Mouse (Mus musculus) lung, postnatal 4 days (tissue): Measurements from ENCODE around the gene Add2.
A peak's percentile ranks its signal among the peaks of the same experiment; 100 is the strongest.
"Not testable (repeated sequence)": the region's sequence is repeated elsewhere in the genome, so short reads cannot be mapped to it uniquely, and the experiment has no call there.

ENCODE experiments used
- DNase-seq, 2 experiments: peaks; one replicate each; pipeline ENCODE4 v3.0.0; 2021

Add2 gene

DNA sequence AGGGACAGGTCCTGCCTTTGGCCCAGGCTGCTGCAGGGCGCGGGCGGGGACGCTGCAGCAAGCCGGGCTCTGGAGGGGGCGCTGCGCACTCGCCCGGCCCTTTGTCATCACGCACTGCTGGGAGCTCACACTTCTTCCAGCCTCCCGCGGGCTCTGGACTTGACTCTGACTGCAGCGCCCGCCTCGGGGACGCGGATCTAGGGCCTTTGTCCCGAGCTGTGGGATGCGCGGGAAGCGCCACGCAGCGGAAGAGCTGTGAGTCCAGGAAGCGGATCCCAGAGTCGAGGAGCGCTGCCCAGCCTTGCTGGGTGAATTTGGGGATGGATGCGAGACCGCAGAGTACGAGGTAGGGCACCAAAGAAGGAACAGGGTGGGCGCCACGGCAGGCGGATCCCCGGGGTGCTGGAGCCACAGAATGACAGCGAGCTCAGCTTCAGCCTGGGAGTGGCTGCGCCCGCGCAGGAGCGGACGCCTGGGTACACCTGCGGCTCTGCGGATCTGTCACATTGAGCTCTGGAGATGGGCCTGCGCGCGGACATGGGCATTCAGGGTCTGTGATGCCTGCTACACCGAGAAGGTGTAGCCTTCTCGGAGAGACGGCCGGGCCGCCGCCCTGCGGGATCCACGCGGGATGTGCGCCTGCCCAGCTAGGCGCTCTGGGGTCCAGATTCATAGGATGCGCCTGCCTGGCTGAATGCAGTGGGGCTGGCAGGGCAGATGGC, at the start of gene Add2:
Add2 (plus strand) TSS at position 81 of the 722 bp plus-strand sequence.
- peak; percentile 16 to 28 for DNase-seq

DNA sequence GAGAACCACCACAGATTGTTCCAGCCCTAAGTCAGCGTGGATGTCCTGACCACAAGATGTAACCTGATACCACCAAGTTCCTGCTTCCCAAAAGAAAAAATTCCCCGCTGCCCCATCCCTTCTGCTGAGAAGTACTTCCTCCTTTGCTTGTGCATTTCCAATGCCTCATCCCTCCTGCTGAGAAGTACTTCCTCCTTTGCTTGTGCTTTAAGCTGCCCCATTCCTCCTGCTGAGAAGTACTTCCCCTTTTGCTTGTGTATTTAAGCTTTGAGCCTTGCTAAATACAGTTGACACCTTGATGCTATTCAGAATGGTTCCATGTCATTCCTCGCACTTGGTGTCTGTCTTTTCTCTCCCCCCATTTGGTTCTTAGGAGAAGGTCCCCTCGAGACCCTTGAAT, 49.7 kb upstream of the Add2 start:
- DNase-seq: not testable (repeated sequence)

DNA sequence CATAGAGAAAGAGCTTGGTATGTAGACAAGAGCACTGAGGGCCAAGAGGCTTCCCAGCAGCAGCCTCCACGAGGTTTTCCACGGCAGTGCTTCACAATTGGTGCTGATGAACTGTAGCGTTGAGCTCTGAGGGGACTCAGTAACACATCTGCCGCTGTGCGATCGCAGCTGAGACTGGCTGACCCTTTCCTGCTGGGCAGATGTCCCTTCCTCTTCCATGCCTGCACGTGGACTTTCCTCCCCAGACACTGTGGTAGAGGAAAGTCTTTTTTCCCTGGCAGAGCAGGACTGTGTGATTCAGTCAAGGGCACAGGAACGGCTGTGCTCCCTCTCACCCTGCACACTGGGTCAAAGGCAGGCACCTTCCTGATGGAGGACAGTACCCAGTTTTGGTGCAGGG, 44.1 kb upstream of the Add2 start:
- no peak for DNase-seq

DNA sequence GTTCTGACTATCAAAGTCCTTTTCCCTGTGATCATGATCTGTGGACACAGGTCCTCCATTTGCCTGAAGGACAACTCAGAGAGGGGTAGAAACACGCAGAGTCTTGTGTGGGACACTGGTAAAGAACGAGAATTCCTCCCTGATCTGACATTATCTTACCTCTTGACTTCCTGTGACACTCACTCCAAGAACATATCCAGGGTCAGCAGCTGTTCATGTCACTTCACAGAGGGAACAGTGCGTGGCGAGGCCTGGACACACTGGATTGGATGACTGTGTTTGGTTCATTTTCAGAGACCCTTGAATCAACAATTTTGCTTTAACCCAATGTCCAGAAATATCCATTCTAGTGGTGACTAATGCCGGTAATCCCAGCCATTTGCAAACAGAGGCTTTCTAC, 38.9 kb upstream of the Add2 start:
- DNase-seq: not testable (repeated sequence)

DNA sequence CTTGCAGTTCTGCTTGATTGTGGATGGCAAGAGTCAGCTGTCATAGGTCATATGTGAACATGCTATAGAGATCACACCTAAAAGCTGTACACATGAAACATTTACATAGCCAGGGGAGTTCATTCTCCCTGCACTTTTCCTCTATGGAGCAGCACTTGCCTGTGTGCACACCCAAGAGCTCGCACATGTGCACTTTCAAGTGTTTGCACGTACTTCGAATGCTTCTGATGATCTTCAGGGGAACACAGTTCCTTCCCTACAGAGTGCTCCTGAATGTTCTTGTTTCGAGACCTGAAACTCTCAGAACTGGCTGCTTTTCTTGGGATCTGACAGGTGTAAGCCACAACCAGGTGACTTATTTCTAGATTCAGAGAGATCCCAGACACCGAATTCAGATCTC, 37.7 kb upstream of the Add2 start:
- DNase-seq: not testable (repeated sequence)

DNA sequence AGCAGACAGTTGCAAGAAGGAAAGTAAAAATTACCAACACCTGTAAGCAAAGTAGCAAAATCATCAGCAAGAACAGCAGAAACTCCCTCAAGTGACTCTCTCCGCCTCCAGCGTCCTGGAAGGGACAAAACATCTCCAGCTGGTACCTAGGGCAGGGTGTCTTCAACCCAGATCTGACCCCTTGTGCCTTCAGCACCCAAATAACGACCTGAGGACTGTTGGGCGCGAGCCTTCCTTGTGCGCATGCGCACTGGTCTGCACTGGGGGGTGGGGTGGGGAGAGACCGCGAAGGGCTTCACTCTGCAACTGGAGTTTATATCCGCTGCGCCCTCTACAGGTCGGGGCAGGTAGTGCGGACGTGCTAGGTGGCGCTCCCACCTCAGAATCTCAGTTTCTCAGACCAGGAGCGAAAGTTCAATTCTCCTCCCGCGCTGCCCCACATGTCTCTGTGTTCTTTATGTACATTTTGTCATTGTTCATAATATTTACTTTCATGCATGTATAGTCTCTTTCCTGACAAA, 25.0 kb upstream of the Add2 start:
- peak; percentile 29 to 36 for DNase-seq

DNA sequence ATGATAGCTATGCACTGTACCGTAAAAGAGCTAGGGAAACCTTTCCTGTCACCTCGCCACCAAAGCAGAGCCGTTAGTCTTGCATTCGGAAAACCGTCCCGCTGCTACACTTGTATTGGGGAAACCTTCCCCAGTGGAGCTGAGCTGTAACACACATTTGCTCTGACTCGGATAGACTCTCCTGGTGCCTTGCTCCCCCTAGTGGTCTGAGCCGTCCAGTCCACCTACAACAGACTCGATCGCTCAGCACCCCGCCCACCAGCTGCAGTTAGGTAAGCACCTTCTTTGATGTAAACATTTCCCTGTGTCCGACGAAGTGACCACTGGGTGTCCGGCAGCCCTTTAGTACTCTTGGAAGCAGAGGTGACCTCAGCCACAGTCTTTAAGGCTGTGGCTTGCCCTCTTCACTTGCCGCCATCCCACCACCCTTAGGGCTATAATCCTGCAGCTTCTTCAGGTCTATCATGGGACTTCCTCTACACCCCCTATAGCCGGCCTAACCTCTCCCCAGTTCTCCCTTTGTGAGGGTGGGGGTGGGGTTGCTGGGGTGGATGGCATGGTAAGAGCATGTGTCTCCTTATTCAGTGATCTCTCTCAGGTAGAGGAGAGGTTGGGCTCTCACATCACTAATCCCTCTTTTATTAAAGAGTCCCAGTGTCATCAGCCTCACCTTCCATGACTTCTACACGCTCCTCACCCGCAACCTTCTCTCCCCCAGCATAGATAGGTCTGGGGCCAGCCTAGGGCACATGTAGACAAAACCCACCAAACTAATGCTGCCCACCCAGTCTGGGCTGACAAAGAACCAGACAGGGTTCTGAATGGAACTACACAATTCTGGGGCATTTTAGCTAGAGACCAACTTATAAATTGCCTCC, 24.0 kb upstream of the Add2 start:
- peak; percentile 66 to 81 for DNase-seq

DNA sequence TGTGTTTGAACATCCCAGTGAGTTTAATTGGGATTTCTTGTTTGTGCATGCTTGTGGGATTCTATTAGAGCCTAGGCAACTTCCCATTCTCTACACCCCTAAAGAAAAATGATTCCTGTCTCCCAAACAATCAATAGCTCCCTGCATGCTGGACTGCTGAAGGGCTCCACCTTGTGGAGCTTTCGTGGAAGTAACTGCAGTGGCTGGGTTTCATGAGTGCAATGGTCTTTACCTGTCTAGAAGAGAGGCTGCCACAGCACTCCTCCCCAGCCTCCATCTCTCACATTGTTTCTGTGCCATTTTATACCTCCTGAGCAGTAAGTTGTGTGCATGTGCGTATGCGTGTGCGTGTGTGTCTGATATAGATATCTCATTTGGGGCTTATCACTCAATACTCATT, 18.5 kb upstream of the Add2 start:
- DNase-seq: peak; percentile 49 to 69

DNA sequence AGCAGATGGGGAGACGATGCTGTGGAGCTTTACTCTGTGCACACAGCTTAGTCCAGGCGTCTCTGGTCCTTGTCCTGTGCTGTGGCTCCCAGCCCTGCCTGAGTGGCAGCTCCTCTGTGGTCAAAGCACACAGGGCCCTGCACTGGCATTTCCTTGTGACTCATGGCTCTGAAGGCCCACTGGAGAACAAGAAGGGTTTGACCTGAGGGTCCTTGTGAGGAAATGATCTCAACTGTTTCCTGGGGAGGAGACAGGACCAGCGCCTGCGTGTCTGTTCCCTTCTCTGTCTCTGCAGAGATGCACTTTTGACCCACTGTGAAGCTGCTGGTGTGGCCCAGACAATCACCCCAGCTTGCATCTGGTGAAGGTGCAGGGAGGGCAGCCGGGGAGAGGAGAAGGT, 13.7 kb upstream of the Add2 start:
- peak; percentile 28 to 53 for DNase-seq

DNA sequence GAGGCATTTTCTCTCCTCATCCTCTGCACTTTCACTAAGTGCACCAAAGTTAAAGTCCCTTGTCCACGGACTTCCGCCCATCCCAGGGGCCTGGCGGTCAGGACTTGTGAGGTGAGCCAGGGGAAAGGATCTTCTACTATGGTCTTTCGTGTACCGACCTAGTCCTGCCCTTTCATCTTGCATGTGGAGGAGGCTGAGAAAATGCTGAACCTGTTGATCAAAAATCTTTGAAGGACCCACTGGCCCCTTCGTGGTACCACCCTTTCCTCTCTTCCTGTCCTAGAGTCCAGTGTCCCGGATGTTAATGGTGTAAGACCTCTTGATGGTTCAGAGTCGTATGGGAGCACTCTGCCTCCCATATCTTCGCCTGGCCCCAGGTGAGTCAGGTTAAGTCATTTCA, 12.6 kb upstream of the Add2 start, which contains the start of gene Figla:
Figla (plus strand) TSS at position 301 of the 400 bp plus-strand sequence.
- no peak for DNase-seq

DNA sequence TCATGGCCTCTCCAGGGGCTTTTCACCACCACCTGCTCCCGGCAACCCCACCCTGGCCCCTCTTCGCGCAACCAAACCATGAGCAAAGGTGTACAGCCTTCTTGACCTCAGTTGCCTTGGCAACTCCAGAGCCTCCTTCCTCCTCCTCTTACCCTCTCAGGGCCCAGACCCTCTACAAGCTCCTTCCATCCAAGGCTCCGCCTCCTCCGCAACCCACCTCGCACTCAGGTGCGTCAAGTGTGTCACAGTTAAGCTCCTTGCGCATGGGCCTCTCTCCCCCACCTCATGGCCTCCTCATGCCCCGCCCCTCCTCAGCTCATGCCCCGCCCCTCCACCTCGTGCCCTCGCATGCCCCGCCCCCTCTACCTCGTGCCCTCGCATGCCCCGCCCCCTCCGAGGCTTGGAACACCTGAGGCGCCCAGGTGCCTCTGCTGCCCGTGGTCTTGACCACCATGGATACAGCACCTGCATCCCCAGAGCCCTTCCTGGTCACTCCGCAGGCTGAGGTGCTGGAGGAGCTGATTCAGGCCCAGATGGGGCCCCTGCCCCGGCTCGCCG, 11.6 kb upstream of the Add2 start:
- DNase-seq: no peak

DNA sequence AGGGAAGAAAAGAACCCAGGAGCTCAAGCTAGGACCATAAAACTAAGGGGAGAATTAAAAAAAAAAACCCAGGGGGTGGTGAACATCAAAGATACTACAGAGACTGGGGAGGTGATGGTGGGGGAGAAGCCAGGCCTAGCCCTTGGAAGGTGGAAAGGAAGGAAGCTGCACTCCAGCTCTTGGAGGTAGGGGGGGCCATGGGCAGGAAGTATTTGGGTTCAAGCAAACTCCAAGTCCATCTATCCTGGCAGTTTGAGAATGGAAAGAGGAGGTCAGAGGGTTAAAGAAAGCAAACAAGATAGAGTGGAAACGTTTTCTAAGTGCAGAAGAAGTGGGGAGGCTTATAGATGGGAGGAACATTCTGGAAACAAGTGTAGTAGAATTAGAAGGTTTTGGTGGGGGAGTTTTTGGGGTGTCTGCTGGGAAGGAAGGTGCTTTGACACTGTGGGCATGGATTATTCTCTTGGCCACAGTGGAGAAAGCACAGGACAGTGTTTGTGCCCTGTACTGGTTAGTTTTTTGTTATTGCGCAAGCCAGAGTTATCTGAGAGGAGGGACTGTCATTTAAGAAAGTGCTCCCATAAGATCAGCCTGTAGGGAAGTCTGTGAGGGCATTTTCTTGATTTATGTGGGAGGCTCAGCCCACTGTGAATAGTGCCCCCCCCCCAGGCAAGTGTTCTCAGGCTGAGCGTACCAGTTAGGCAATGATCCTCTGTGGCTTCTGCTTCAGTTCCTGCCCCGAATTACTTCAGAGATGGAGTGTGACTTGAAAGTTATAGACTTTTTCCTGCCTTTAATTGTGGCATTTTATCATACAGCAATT, 8.9 kb upstream of the Add2 start:
- DNase-seq: no peak

DNA sequence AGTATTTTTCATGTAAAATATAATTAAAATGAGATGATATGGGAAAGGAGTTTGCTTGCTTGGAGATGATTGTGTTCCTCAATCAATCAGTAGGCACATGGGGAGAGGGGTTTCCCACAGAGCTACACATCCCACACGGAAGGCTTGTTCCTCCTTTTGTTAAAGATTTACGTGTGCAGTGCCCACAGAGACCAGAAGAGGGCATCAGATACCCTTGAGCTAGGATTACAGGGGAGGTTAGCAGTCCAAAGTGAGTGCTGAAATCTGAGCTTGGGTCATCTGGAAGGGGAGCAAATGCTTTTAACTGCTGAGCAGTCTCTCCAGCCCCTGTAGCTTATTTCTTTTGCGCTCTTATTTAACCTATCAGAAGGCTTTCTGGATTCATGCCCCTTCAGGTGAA, 7.5 kb upstream of the Add2 start:
- DNase-seq: peak in 1 of 2 experiments; percentile 56

DNA sequence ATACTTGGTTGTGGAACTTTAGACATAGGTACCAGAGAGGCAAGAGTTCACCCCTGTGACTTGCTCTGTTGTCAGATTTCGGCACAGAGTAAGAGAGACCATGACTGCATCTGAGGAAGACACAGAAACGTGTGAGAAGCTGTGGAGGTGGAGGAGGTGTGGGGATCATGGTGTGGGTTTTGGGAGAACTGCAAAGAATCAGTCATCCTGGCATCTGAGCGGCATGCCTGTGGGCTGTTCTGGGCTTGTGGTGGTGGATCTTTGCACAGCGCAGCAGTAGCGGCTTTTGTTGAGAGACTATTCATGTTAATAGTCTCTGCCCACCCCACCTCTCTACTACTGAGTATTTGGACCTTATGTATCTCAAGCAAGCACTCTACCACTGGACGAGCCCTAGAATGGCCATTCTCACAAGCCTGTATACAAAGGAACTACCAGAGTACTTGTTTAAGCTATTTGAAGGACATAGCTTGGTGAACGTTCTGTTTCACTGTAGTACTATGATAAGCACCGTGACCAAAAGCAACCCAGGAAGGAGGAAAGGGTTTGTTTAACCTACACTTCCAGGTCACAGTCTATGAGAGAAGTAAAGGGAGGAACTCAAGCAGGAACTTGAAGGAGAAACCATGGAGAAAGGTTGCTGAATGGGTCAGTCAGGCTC, 1.7 kb upstream of the Add2 start:
- DNase-seq: no peak

DNA sequence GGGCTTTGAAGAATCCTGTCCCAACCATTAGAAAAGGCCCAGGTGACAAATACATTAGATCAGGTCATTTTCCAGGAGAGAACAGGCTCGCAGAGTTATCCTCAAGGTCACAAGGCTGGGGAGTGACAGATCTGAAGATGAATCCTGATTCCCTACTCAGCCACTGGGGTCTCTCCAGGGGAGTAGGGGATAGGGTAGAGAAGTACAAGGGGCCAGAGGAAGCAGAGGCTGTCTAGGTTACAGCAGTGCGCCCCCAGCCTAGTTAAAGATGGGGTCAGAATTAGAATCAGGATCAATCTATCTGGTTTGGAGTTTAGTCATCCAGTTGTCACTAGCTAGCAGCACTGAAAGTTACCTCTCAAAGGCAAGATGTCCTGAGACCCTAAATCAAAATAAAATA, 331 bp upstream of the Add2 start:
- no peak for DNase-seq

DNA sequence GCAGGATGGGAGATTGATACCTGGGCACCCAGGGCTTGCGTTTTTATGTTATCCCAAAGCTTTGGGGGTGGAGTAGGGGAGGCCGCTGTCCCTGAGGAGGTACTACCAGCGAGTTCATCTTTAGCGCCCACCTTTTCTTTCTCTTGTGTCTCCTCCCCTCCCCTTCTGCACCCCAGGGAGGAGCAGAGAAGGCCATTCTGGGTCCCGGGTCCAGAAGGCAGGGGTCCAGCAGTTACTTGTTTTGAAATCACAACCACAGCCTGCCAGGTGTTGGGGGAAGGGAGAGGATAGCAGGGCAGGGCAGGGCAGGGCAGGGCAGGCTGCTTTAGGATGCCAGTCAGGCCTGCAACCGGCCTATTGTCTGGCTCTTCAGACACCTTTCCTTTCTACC, 837 bp downstream of the Add2 start:
- no peak for DNase-seq

DNA sequence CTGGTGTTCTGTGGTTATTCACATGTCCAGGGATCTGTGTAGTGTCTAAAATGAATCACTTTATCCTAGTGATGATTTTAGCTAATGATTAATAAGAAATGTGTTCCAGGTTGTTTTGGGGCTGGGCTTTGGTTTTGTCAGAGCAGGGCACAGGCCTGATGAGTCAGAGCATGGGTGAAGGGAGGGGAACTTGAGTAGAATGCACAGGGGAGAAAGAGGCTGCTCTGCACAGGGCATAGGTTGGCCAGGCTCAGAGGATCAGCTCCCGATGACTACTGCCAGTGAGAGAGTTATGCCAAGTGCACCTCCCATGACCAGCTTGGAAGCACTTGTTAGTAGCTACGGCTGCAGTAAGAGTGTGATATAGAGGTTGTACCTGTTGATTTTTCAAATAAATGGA, 3.0 kb downstream of the Add2 start:
- no peak for DNase-seq

DNA sequence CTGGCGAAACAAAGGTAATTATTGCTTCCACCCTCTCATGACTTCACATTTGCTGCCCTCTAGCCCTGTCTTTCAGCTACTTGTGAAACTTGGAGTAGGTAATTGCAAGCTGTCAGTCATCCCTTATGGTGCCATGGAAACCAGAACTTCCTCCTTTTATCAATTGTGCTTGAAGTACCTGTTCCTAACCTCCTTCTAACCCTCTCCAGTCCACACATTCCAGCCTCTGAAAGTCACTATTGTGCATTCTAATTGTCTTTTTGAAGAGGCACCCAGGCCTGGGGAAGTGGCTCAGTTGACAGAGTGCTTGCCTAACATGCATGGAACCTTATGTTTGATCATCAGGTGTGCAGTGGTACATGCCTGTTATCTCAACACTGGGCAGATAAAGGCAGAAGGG, 5.2 kb downstream of the Add2 start:
- DNase-seq: no peak

DNA sequence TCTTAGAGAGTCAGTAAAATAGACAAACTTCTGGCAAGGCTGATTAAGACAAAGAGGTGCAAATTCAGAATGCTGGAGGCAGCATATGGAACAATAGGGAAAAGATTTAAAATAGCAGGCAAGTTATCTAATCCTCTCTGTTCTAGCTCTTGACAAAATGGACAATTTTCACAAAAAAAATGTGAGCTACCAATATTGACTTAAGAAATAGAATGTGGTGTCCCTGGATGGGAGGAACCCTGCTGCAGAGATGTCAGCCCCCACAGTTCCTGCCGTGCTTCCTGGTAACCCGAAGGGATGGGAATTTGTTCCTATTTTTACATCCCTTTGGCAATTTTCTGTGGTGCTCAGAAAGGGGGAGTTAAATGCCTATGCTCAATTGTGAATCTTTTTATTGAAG, 10.4 kb downstream of the Add2 start:
- no peak for DNase-seq

DNA sequence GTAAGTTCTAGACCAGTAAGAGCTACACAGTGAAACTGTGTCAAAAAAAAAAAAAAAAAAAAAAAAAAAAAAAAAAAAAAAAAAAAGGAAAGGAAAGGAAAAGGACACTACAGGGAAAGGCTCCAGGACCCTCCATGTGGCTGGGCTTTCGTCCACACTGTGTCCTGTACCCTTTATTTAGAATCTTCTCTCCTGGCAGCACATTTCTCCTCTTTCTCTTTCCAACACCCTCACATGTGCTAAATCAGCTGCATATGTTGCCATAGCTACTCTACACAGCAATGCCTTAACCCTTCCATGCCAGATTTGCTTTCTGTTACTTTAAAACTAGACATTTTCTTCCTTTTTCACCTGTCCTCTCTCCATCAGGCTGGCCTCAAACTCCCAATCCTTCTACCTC, 11.7 kb downstream of the Add2 start:
- no peak for DNase-seq

DNA sequence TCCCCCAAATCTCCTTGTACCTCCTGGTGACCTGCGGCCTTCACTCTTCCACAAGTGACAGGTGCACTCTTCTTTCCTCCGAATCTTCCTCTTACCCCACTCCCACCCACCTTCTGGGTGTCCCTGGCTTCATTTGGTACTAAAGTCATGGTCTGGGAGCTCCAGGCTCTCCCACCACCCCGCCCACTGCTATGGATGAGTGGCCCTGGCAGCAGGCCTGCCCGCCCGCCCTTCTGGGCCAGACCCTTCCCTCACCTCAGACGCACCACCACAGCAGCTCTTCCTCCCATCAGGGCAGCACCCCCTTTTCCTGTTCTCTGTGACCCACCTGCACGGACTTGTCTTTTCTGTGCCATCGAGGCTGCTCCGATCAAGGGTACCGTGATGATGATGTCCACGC, 19.0 kb downstream of the Add2 start:
- no peak for DNase-seq

DNA sequence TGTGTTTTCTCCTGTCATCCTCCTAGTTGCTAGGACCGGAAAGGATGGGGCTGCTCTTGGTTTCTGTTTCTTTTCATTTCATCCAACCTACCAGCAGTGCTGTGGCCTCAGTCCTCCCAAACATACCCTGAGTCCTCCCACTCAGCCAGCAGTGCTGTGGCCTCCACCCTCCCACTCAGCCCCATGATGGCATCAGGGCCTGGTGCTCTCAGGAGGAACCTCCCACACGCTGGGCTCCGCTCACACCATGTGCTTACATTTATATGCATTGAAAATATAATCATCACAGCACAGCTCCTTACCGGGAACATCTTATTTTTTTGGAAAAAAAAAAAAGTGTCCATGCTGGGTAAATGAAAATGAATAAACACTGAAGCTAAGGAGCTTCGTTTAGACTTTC, 20.0 kb downstream of the Add2 start:
- no peak for DNase-seq
